8 mouse cellular contexts compared by ENCODE assay signal in the genomic region with DNA sequence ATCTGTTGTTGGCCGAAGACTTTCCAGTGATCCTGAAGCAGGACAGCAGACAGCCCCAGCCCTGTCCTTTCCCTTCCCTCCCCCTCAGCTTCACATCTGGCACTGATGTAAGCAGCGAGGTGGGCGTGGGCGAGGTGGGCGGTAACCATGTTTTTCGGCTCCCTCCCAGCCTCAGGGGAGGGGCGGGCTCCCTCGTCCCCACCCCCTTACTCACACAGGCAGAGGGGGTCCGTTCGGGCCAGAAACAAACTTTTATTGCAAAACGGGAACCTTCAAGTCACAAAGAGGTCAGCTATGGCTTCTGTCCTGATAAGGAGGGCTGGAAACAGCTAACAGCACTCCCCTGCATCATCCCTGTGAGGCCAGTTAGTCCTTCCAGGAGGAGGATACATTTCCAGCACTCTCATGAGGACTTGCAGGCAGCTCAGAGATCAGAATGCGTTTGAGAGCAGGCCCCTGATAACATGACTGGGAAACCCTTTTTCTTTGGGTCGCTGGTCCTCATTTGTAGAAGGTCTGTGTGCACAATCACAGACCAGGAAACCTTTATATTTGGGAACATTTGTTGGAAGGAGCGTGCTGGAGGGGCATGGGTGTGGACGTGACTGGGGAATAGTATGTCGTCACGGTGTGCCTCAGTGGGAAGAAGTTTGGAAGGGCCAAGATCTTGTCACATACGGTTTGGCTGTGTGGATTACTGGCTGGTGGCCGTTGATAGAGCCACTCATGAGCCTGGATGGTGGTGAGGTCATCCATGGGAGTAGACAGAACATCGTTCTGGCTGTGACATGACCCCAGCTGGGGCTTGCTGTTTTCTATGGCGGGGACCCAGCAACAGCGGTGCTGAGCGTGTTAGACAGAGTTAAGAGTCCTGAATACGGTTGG. TPM values are rescaled to one million over a fixed set of nuclear protein-coding genes. Genes with fewer than 3 reads are reported as not detected.
A peak's percentile ranks its signal among the peaks of the same experiment; 100 is the strongest.
DNase-seq lines count a peak whose midpoint lies in the region; ATAC-seq and TF ChIP-seq lines count a peak whose summit lies in the region.

No protein-coding gene starts in this region.

- 22% methylated on average over 24 of the region's 24 CpGs for WGBS in heart, adult 2 months
- 43% methylated on average over 24 of the region's 24 CpGs for WGBS in kidney, adult 2 months
- 21% methylated on average over 24 of the region's 24 CpGs for WGBS in lung, embryonic 16.5 days

- TF ChIP-seq POLR2A in brain, embryonic 14.5 days (IDR thresholded peaks at IDR 0.05; ENCODE audit: borderline replicate concordance, extremely low read depth, insufficient read depth, insufficient read length, poor library complexity, severe bottlenecking), result no peak
- TF ChIP-seq POLR2A in heart, adult 2 months (IDR thresholded peaks at IDR 0.05; ENCODE audit: insufficient read depth, low read depth, low read length), result peak; percentile 52; the same call in 1 of the 2 replicates
- no peak for TF ChIP-seq POLR2A in kidney, adult 2 months (IDR thresholded peaks at IDR 0.05; ENCODE audit: low read depth, low read length)

- no peaks in the 10 kb centered on the region for H3K9me3 ChIP-seq in E14TG2a.4 (ENCODE audit: low read length)
- no peaks in the 10 kb centered on the region for H3K9me3 ChIP-seq in lung, embryonic 16.5 days (ENCODE audit: control insufficient read depth, low read length)

- TF ChIP-seq CTCF in E14TG2a.4 (conservative IDR thresholded peaks at IDR 0.05; ENCODE audit: low read length), result no peak
- no peak for TF ChIP-seq CTCF in brain, embryonic 14.5 days (IDR thresholded peaks at IDR 0.05; ENCODE audit: borderline replicate concordance, extremely low read depth, insufficient read depth, insufficient read length)
- TF ChIP-seq CTCF in heart, adult 2 months (IDR thresholded peaks at IDR 0.05), result no peak
- TF ChIP-seq CTCF in kidney, adult 2 months (conservative IDR thresholded peaks at IDR 0.05; ENCODE audit: insufficient read depth, insufficient read length, low read depth, low read length), result no peak

- peak; percentile 88 for ATAC-seq in lung, embryonic 16.5 days (ENCODE audit: low read depth)

- 0 out of 2 replicates have a peak, but pooled peaks cover 4% of the 10 kb centered on the region for H3K27me3 ChIP-seq in E14TG2a.4 (ENCODE audit: insufficient read depth, low read length)
- H3K27me3 ChIP-seq in heart, adult 2 months (ENCODE audit: control insufficient read depth, insufficient read depth, low read length), result no peaks in the 10 kb centered on the region
- no peaks in the 10 kb centered on the region for H3K27me3 ChIP-seq in kidney, adult 2 months (replicated peaks; ENCODE audit: control insufficient read depth, insufficient read depth, low read length)
- no peaks in the 10 kb centered on the region for H3K27me3 ChIP-seq in lung, embryonic 16.5 days (ENCODE audit: control insufficient read depth, insufficient read depth, low read depth, low read length)

- peak overlapping the region; percentile 34 for H3K4me2 ChIP-seq in lung, embryonic 16.5 days (ENCODE audit: low read depth, low read length)

- peak overlapping the region; percentile 74 for H3K27ac ChIP-seq in heart, adult 2 months
- peak overlapping the region; percentile 54; the same call in 1 of the 2 replicates for H3K27ac ChIP-seq in kidney, adult 2 months (ENCODE audit: insufficient read depth, low read depth, low read length)
- H3K27ac ChIP-seq in lung, embryonic 16.5 days (ENCODE audit: low read length), result peak overlapping the region; percentile 77

- no peak overlapping the region for H3K9ac ChIP-seq in heart, adult 2 months (ENCODE audit: low read depth, low read length)
- peak overlapping the region; percentile 33 for H3K9ac ChIP-seq in lung, embryonic 16.5 days (ENCODE audit: low read length)

- H3K36me3 ChIP-seq in E14TG2a.4 (ENCODE audit: insufficient read depth, low read length), result peaks cover 16% of the 10 kb centered on the region
- no peaks in the 10 kb centered on the region for H3K36me3 ChIP-seq in heart, adult 2 months (ENCODE audit: control insufficient read depth, insufficient read depth, low read length)
- H3K36me3 ChIP-seq in kidney, adult 2 months (ENCODE audit: control insufficient read depth, insufficient read depth, low read length), result no peaks in the 10 kb centered on the region
- H3K36me3 ChIP-seq in lung, embryonic 16.5 days (ENCODE audit: control insufficient read depth, insufficient read depth, low read length), result no peaks in the 10 kb centered on the region

- H3K4me1 ChIP-seq in E14TG2a.4 (replicated peaks; ENCODE audit: low read depth, low read length), result peaks cover 36% of the 10 kb centered on the region
- H3K4me1 ChIP-seq in heart, adult 2 months (ENCODE audit: control insufficient read depth, insufficient read depth, low read length), result peaks cover 3% of the 10 kb centered on the region
- H3K4me1 ChIP-seq in kidney, adult 2 months (ENCODE audit: control insufficient read depth, insufficient read depth, low read length), result no peaks in the 10 kb centered on the region
- 0 out of 2 replicates have a peak, but pooled peaks cover 6% of the 10 kb centered on the region for H3K4me1 ChIP-seq in lung, embryonic 16.5 days (replicated peaks; ENCODE audit: control insufficient read depth, insufficient read depth, low read length)

- H3K4me3 ChIP-seq in E14TG2a.4 (replicated peaks; ENCODE audit: low read length), result peak overlapping the region; percentile 57
- no peak overlapping the region for H3K4me3 ChIP-seq in heart, adult 2 months
- no peak overlapping the region for H3K4me3 ChIP-seq in kidney, adult 2 months (ENCODE audit: insufficient read depth, low read depth, low read length)
- H3K4me3 ChIP-seq in lung, embryonic 16.5 days (ENCODE audit: low read length), result peak overlapping the region; percentile 10

- DNase-seq in brain, embryonic 14.5 days (ENCODE audit: low read depth), result peak; percentile 21
- peak; percentile 89 to 90 for DNase-seq in heart, adult 2 months
- peak; percentile 66 for DNase-seq in kidney, adult 2 months
- peak; percentile 62 to 85 for DNase-seq in urinary bladder, postnatal 36 days (ENCODE audit: low spot score in 2 of 2)
- no peak for DNase-seq in layer of hippocampus, adult 18-20 months (ENCODE audit: low spot score in 2 of 2)
- no peak for DNase-seq in layer of hippocampus, adult 8-10 months (ENCODE audit: low spot score in 2 of 2)

- H3K79me2 ChIP-seq in heart, adult 2 months (replicated peaks; ENCODE audit: control insufficient read depth, insufficient read depth, low read length), result no peaks in the 10 kb centered on the region

- intact Hi-C loops in heart, adult 2 months (cut with DNase I), result no loop called here

- peak; percentile 60; the same call in 1 of the 2 replicates for TF ChIP-seq EP300 in heart, adult 2 months (IDR thresholded peaks at IDR 0.05; ENCODE audit: insufficient read depth, low read depth, low read length)

RNA-seq across cellular contexts. Expression of gene Axl, which starts 14.0 kb away (rescaled TPM):
- polyA plus RNA-seq in brain, embryonic 14.5 days (2012; rRNA removed), result 14.3 and 18.8 TPM in 2 replicates
- total RNA-seq in heart, adult 2 months (2021), result 10 to 100 TPM; 75.0 to 82.4 TPM
- polyA plus RNA-seq in heart, adult 2 months (2012; rRNA removed), result 51.8 and 73.7 TPM in 2 replicates
- polyA plus RNA-seq in kidney, adult 2 months (2012; rRNA removed), result 31.0 and 36.1 TPM in 2 replicates
- 53.6 and 55.1 TPM in 2 replicates for polyA plus RNA-seq in lung, embryonic 16.5 days (2015; fragmentation: Nextera tagmentation; extraction: Ambion mirVana)
- total RNA-seq in layer of hippocampus, adult 18-20 months (2021), result 10 to 100 TPM; 38.2 to 45.2 TPM
- total RNA-seq in layer of hippocampus, adult 8-10 months (2022), result 10 to 100 TPM; 40.7 to 75.5 (median 58.6) TPM

RNA-seq across cellular contexts. Expression of gene Cyp2s1, which starts 14.2 kb away (rescaled TPM):
- 1.7 and 2.0 TPM in 2 replicates for polyA plus RNA-seq in brain, embryonic 14.5 days (2012; rRNA removed)
- total RNA-seq in heart, adult 2 months (2021), result 1 to 10 TPM; 5.7 to 5.9 TPM
- polyA plus RNA-seq in heart, adult 2 months (2012; rRNA removed), result 5.4 and 10.1 TPM in 2 replicates
- 22.1 and 26.2 TPM in 2 replicates for polyA plus RNA-seq in kidney, adult 2 months (2012; rRNA removed)
- polyA plus RNA-seq in lung, embryonic 16.5 days (2015; fragmentation: Nextera tagmentation; extraction: Ambion mirVana), result 18.9 and 21.0 TPM in 2 replicates
- 1 to 10 TPM; 1.6 to 1.7 TPM for total RNA-seq in layer of hippocampus, adult 18-20 months (2021)
- total RNA-seq in layer of hippocampus, adult 8-10 months (2022), result 1 to 10 TPM; 1.6 to 3.4 (median 2.4) TPM

RNA-seq across cellular contexts. Expression of gene Hnrnpul1, which starts 47.9 kb away (rescaled TPM):
- 34.7 and 70.2 TPM in 2 replicates for polyA plus RNA-seq in brain, embryonic 14.5 days (2012; rRNA removed)
- total RNA-seq in heart, adult 2 months (2021), result 10 to 100 TPM; 71.0 to 76.2 TPM
- 24.5 and 29.4 TPM in 2 replicates for polyA plus RNA-seq in heart, adult 2 months (2012; rRNA removed)
- polyA plus RNA-seq in kidney, adult 2 months (2012; rRNA removed), result 33.3 and 41.7 TPM in 2 replicates
- 47.9 and 55.8 TPM in 2 replicates for polyA plus RNA-seq in lung, embryonic 16.5 days (2015; fragmentation: Nextera tagmentation; extraction: Ambion mirVana)
- 100 to 1,000 TPM in 1 of 2 experiments, 10 to 100 TPM in 1; 99.1 to 110 TPM for total RNA-seq in layer of hippocampus, adult 18-20 months (2021)
- total RNA-seq in layer of hippocampus, adult 8-10 months (2022), result 100 to 1,000 TPM in 3 of 4 experiments, 10 to 100 TPM in 1; 99.7 to 117 (median 108) TPM

Comparison
In these comparisons a context has a peak if more than half of its experiments do, and no peak if none do; other contexts are left out.
1. H3K4me3 ChIP-seq: peak in E14TG2a.4 (single experiment) and lung, embryonic 16.5 days (single experiment); none in heart, adult 2 months (single experiment) and kidney, adult 2 months (single experiment).
2. DNase-seq: peak in brain, embryonic 14.5 days (single experiment), heart, adult 2 months (2 of 2), kidney, adult 2 months (single experiment) and urinary bladder, postnatal 36 days (2 of 2); none in layer of hippocampus, adult 18-20 months (0 of 2) and layer of hippocampus, adult 8-10 months (0 of 2).
3. Peak in every context shown above with its lines, with median percentiles within 50 percentile points of each other: H3K27ac ChIP-seq.